8 mouse cellular contexts compared by ENCODE assay signal in the genomic region with DNA sequence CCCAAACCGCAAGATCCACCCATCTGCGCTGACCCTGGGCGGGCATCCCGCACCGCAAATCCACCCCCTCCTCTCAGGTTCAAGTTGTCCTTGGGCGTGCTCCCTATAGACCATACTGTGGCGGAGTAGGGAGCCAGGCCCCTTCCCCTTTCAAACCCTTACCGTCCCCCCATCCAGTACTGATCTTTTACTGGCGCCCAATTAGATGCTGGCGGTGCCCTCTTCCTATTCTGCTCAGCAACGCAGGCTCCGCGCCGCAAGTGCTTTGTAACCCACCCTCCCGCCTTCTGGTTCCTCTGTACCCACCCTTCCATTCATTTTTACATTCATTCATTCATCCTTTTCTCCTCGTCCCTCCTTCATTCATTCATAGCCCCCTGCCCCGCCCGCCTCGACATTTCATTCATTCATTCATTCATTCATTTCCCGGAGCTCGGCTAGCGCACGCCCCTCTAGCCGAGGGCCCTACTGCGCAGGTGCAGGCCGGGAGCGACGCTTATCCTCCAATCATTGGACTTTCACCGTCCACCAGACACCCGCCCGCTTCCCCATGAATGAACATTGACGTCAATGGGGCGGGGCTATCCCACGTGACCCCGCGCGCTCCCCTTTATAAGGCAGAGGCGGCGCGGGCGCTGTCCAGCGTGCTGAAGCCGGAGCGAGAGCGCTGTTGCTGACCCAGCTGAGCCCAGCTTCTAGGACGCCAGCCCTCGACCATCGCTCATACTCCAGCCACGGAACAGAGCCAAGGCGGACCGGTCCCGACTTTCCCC. TPM values are rescaled to one million over a fixed set of nuclear protein-coding genes. Genes with fewer than 3 reads are reported as not detected.
DNase-seq lines count a peak whose midpoint lies in the region; ATAC-seq and TF ChIP-seq lines count a peak whose summit lies in the region.

No protein-coding gene starts in this region.

- peak overlapping the region; percentile 22; the same call in 1 of the 2 replicates for H3K4me3 ChIP-seq in brown adipose tissue, adult 24 weeks (ENCODE audit: insufficient read depth, low read depth, low read length)
- peak overlapping the region; percentile 49 for H3K4me3 ChIP-seq in heart, embryonic 13.5 days
- peak overlapping the region; percentile 12 for H3K4me3 ChIP-seq in kidney, postnatal 0 days (replicated peaks; ENCODE audit: low read depth, low read length)
- no peak overlapping the region for H3K4me3 ChIP-seq in liver, adult 2 months (ENCODE audit: insufficient read depth, low read depth, low read length)

- H3K27me3 ChIP-seq in heart, embryonic 13.5 days (replicated peaks) = peaks cover 81% of the 10 kb centered on the region
- H3K27me3 ChIP-seq in kidney, postnatal 0 days (ENCODE audit: insufficient read depth, low read length) = peaks cover 57% of the 10 kb centered on the region
- peaks cover 24% of the 10 kb centered on the region for H3K27me3 ChIP-seq in liver, adult 2 months (ENCODE audit: control insufficient read depth, insufficient read depth, low read length)

- no peak overlapping the region for H3K27ac ChIP-seq in brown adipose tissue, adult 24 weeks (replicated peaks; ENCODE audit: low read depth, low read length)
- H3K27ac ChIP-seq in heart, embryonic 13.5 days (replicated peaks) = no peak overlapping the region
- no peak overlapping the region for H3K27ac ChIP-seq in kidney, postnatal 0 days
- no peak overlapping the region for H3K27ac ChIP-seq in liver, adult 2 months (replicated peaks; ENCODE audit: insufficient read depth, low read depth, low read length)

- H3K79me2 ChIP-seq in liver, adult 2 months (ENCODE audit: control insufficient read depth, insufficient read depth, low read length) = no peaks in the 10 kb centered on the region

- under 1% methylated on average over 52 of the region's 52 CpGs for WGBS in heart, embryonic 13.5 days
- under 1% methylated on average over 52 of the region's 52 CpGs for WGBS in kidney, postnatal 0 days
- under 1% methylated on average over 52 of the region's 52 CpGs for WGBS in liver, adult 2 months

- peaks cover 5% of the 10 kb centered on the region for H3K4me1 ChIP-seq in brown adipose tissue, adult 24 weeks (ENCODE audit: control insufficient read depth, insufficient read depth, insufficient read length, low read length)
- H3K4me1 ChIP-seq in heart, embryonic 13.5 days = peaks cover 40% of the 10 kb centered on the region
- H3K4me1 ChIP-seq in kidney, postnatal 0 days (replicated peaks; ENCODE audit: insufficient read depth, low read length) = peaks cover 23% of the 10 kb centered on the region
- H3K4me1 ChIP-seq in liver, adult 2 months (ENCODE audit: control insufficient read depth, insufficient read depth, low read length) = peaks cover 8% of the 10 kb centered on the region

- H3K9me3 ChIP-seq in heart, embryonic 13.5 days = no peaks in the 10 kb centered on the region
- no peaks in the 10 kb centered on the region for H3K9me3 ChIP-seq in kidney, postnatal 0 days (replicated peaks; ENCODE audit: low read length)

- H3K9ac ChIP-seq in heart, embryonic 13.5 days = no peak overlapping the region; the same call in 1 of the 2 replicates
- no peak overlapping the region for H3K9ac ChIP-seq in kidney, postnatal 0 days (ENCODE audit: low read depth, low read length)
- no peak overlapping the region for H3K9ac ChIP-seq in liver, adult 2 months (ENCODE audit: low read depth, low read length)

- peaks cover under 1% of the 10 kb centered on the region; the same call in 1 of the 2 replicates for H3K36me3 ChIP-seq in heart, embryonic 13.5 days
- H3K36me3 ChIP-seq in kidney, postnatal 0 days (ENCODE audit: insufficient read depth, low read length) = no peaks in the 10 kb centered on the region
- no peaks in the 10 kb centered on the region for H3K36me3 ChIP-seq in liver, adult 2 months (ENCODE audit: control insufficient read depth, insufficient read depth, low read length)

- peak overlapping the region; percentile 73 for H3K4me2 ChIP-seq in heart, embryonic 13.5 days
- H3K4me2 ChIP-seq in kidney, postnatal 0 days (ENCODE audit: low read length) = peak overlapping the region; percentile 47

- ATAC-seq in CD4-positive, CD25-positive, alpha-beta regulatory T cell, adult 4 months = peak; percentile 69
- peak; percentile 51 for ATAC-seq in erythroid progenitor cell, adult 5-6 weeks (replicated peaks; ENCODE audit: low FRiP score, poor library complexity, severe bottlenecking)
- ATAC-seq in heart, embryonic 13.5 days (ENCODE audit: extremely low read depth, insufficient number of reproducible peaks, low FRiP score, low TSS enrichment) = peak; percentile 63; the same call in 1 of the 2 replicates
- ATAC-seq in kidney, postnatal 0 days (replicated peaks; ENCODE audit: low FRiP score, low read depth) = peak; percentile 72
- ATAC-seq in monocyte, adult 5-6 weeks (replicated peaks; ENCODE audit: insufficient number of reproducible peaks, low FRiP score, low TSS enrichment, poor library complexity, severe bottlenecking) = peak; percentile 82

- peak; percentile 97 for DNase-seq in kidney, postnatal 0 days (ENCODE audit: low spot score)
- peak; percentile 73 for DNase-seq in liver, adult 2 months (ENCODE audit: extremely low read depth, low read depth, low spot score)
- DNase-seq in spleen, postnatal 36 days (ENCODE audit: low spot score in 2 of 2) = peak; percentile 88 to 91

- no peak for TF ChIP-seq CTCF in kidney, postnatal 0 days (IDR thresholded peaks at IDR 0.05; ENCODE audit: low read depth)
- 0 out of 2 replicates have a peak, but pooled peaks have one; percentile 4 for TF ChIP-seq CTCF in liver, adult 2 months (IDR thresholded peaks at IDR 0.05; ENCODE audit: low read depth, low read length)

- TF ChIP-seq POLR2A in liver, adult 2 months (IDR thresholded peaks at IDR 0.05; ENCODE audit: extremely low read depth, insufficient read depth, low read length) = no peak

RNA-seq across cellular contexts. Expression of gene Vgf, which starts 3.6 kb away (rescaled TPM):
- not detected for polyA plus RNA-seq in CD4-positive, CD25-positive, alpha-beta regulatory T cell, adult 4 months (2017; shearing (Covaris generic))
- not detected in 2 replicates for polyA plus RNA-seq in brown adipose tissue, adult 24 weeks (2012; ENCODE audit: insufficient read depth, insufficient read length, missing spikeins)
- total RNA-seq in erythroid progenitor cell, adult 5-6 weeks (2015; ENCODE audit: low replicate concordance) = not detected in 2 replicates
- not detected in 2 replicates for total RNA-seq in erythroid progenitor cell, adult 5-6 weeks (2017; ENCODE audit: low replicate concordance)
- 0.11 and 0.16 TPM in 2 replicates for polyA plus RNA-seq in heart, embryonic 13.5 days (2015; fragmentation: Nextera tagmentation; extraction: Ambion mirVana)
- polyA plus RNA-seq in kidney, postnatal 0 days (2015; fragmentation: Nextera tagmentation; extraction: Ambion mirVana) = 0.21 and 0.42 TPM in 2 replicates
- total RNA-seq in liver, adult 2 months (2014; rRNA removed) = 0.07 TPM in 1 of 2 replicates, not detected in the other
- not detected in 2 replicates for polyA plus RNA-seq in liver, adult 2 months (2012; rRNA removed)
- total RNA-seq in monocyte, adult 5-6 weeks (2017) = not detected in 3 replicates

RNA-seq across cellular contexts. Expression of gene Ap1s1, which starts 16.1 kb away (rescaled TPM):
- 10 to 100 TPM; 62.2 to 84.9 TPM for polyA plus RNA-seq in CD4-positive, CD25-positive, alpha-beta regulatory T cell, adult 4 months (2017; shearing (Covaris generic))
- 69.0 and 73.6 TPM in 2 replicates for polyA plus RNA-seq in brown adipose tissue, adult 24 weeks (2012; ENCODE audit: insufficient read depth, insufficient read length, missing spikeins)
- 6.5 and 8.4 TPM in 2 replicates for total RNA-seq in erythroid progenitor cell, adult 5-6 weeks (2015; ENCODE audit: low replicate concordance)
- 18.7 and 26.5 TPM in 2 replicates for total RNA-seq in erythroid progenitor cell, adult 5-6 weeks (2017; ENCODE audit: low replicate concordance)
- 140 and 147 TPM in 2 replicates for polyA plus RNA-seq in heart, embryonic 13.5 days (2015; fragmentation: Nextera tagmentation; extraction: Ambion mirVana)
- polyA plus RNA-seq in kidney, postnatal 0 days (2015; fragmentation: Nextera tagmentation; extraction: Ambion mirVana) = 160 and 172 TPM in 2 replicates
- total RNA-seq in liver, adult 2 months (2014; rRNA removed) = 21.5 and 23.8 TPM in 2 replicates
- polyA plus RNA-seq in liver, adult 2 months (2012; rRNA removed) = 24.1 and 25.6 TPM in 2 replicates
- 11.6 to 30.8 TPM (median 18.7 TPM) in 3 replicates for total RNA-seq in monocyte, adult 5-6 weeks (2017)

RNA-seq across cellular contexts. Expression of gene Znhit1, which starts 42.0 kb away (rescaled TPM):
- 10 to 100 TPM; 50.3 to 67.0 TPM for polyA plus RNA-seq in CD4-positive, CD25-positive, alpha-beta regulatory T cell, adult 4 months (2017; shearing (Covaris generic))
- polyA plus RNA-seq in brown adipose tissue, adult 24 weeks (2012; ENCODE audit: insufficient read depth, insufficient read length, missing spikeins) = 76.0 and 101 TPM in 2 replicates
- 40.7 and 52.3 TPM in 2 replicates for total RNA-seq in erythroid progenitor cell, adult 5-6 weeks (2015; ENCODE audit: low replicate concordance)
- total RNA-seq in erythroid progenitor cell, adult 5-6 weeks (2017; ENCODE audit: low replicate concordance) = 5.4 and 20.0 TPM in 2 replicates
- 79.8 and 81.9 TPM in 2 replicates for polyA plus RNA-seq in heart, embryonic 13.5 days (2015; fragmentation: Nextera tagmentation; extraction: Ambion mirVana)
- 86.5 and 91.1 TPM in 2 replicates for polyA plus RNA-seq in kidney, postnatal 0 days (2015; fragmentation: Nextera tagmentation; extraction: Ambion mirVana)
- total RNA-seq in liver, adult 2 months (2014; rRNA removed) = 30.0 and 44.5 TPM in 2 replicates
- 101 and 109 TPM in 2 replicates for polyA plus RNA-seq in liver, adult 2 months (2012; rRNA removed)
- 21.8 to 58.2 TPM (median 38.8 TPM) in 3 replicates for total RNA-seq in monocyte, adult 5-6 weeks (2017)

RNA-seq across cellular contexts. Expression of gene Serpine1, which starts 42.2 kb away (rescaled TPM):
- polyA plus RNA-seq in CD4-positive, CD25-positive, alpha-beta regulatory T cell, adult 4 months (2017; shearing (Covaris generic)) = under 1 TPM in 1 of 2 experiments, not detected in 1; 0.20 TPM
- 4.1 and 9.6 TPM in 2 replicates for polyA plus RNA-seq in brown adipose tissue, adult 24 weeks (2012; ENCODE audit: insufficient read depth, insufficient read length, missing spikeins)
- total RNA-seq in erythroid progenitor cell, adult 5-6 weeks (2015; ENCODE audit: low replicate concordance) = not detected in 2 replicates
- not detected in 2 replicates for total RNA-seq in erythroid progenitor cell, adult 5-6 weeks (2017; ENCODE audit: low replicate concordance)
- polyA plus RNA-seq in heart, embryonic 13.5 days (2015; fragmentation: Nextera tagmentation; extraction: Ambion mirVana) = 0.74 and 0.92 TPM in 2 replicates
- 0.05 and 0.13 TPM in 2 replicates for polyA plus RNA-seq in kidney, postnatal 0 days (2015; fragmentation: Nextera tagmentation; extraction: Ambion mirVana)
- total RNA-seq in liver, adult 2 months (2014; rRNA removed) = 0.83 and 1.9 TPM in 2 replicates
- polyA plus RNA-seq in liver, adult 2 months (2012; rRNA removed) = 0.12 and 0.32 TPM in 2 replicates
- not detected in 3 replicates for total RNA-seq in monocyte, adult 5-6 weeks (2017)

RNA-seq across cellular contexts. Expression of gene Plod3, which starts 43.0 kb away (rescaled TPM):
- 1 to 10 TPM; 4.4 to 8.8 TPM for polyA plus RNA-seq in CD4-positive, CD25-positive, alpha-beta regulatory T cell, adult 4 months (2017; shearing (Covaris generic))
- polyA plus RNA-seq in brown adipose tissue, adult 24 weeks (2012; ENCODE audit: insufficient read depth, insufficient read length, missing spikeins) = 15.4 and 16.0 TPM in 2 replicates
- 9.7 and 10.1 TPM in 2 replicates for total RNA-seq in erythroid progenitor cell, adult 5-6 weeks (2015; ENCODE audit: low replicate concordance)
- 6.0 and 12.1 TPM in 2 replicates for total RNA-seq in erythroid progenitor cell, adult 5-6 weeks (2017; ENCODE audit: low replicate concordance)
- 43.2 and 45.6 TPM in 2 replicates for polyA plus RNA-seq in heart, embryonic 13.5 days (2015; fragmentation: Nextera tagmentation; extraction: Ambion mirVana)
- polyA plus RNA-seq in kidney, postnatal 0 days (2015; fragmentation: Nextera tagmentation; extraction: Ambion mirVana) = 30.6 and 32.0 TPM in 2 replicates
- 21.5 and 22.7 TPM in 2 replicates for total RNA-seq in liver, adult 2 months (2014; rRNA removed)
- polyA plus RNA-seq in liver, adult 2 months (2012; rRNA removed) = 23.4 and 27.4 TPM in 2 replicates
- 193 to 207 TPM (median 205 TPM) in 3 replicates for total RNA-seq in monocyte, adult 5-6 weeks (2017)
